Mouse (Mus musculus): ENCODE results near the gene Gm10382.

DNA sequence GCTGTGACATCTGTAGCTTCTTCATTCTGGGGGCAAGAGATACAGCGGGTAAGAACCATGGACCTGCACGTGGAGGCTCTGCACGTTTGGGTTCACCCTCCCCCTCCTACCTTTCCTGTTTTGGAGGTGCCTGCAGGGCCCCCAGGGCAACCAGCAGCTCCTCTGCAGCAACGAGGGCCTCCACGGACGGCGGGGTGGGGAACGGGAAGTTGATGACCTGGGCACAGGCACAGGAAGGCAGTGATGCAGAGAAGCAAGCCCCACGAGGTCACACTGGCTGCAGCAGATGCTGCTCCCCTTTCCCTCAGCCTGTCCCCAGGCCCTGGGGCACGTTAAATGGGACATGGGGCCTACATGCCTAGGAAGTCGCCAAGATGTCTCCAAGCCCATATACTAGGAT, 30.0 kb downstream of the Gm10382 start:
- TF ChIP-seq CTCF (IDR thresholded peaks at IDR 0.05; ENCODE audit: low read depth, low read length) (no peak), POLR2A (IDR thresholded peaks at IDR 0.05; ENCODE audit: insufficient read depth, low read length) (no peak), EP300 (IDR thresholded peaks at IDR 0.05; ENCODE audit: insufficient read depth, low read depth, low read length) (no peak)
